Mouse (Mus musculus) urinary bladder, adult 2 months (tissue): ENCODE data around the gene Timm44. TPM values are rescaled to one million over a fixed set of nuclear protein-coding genes. Genes with fewer than 3 reads are reported as not detected.
"Not testable (repeated sequence)": the region's sequence is repeated elsewhere in the genome, so short reads cannot be mapped to it uniquely, and the experiment has no call there.

ENCODE experiments used
- DNase-seq: peaks from one replicate; pipeline ENCODE4 v3.0.0; 2022; ENCODE audit warnings: low spot score
- polyA plus RNA-seq: library from polyadenylated mRNA; depleted of rRNA; stranded (reverse); fragments of >200 nt; gene quantifications from 2 replicates; pipeline ENCODE4 v1.2.3, GENCODE M21; 2012

Timm44 gene
- polyA plus RNA-seq, 1 experiment = 76.2 TPM

- no peak for DNase-seq
Measured at GRCm38 (mm10) chr8:4265160-4265914, 10.4 kb downstream of the Timm44 start.

GRCm38 (mm10) chr8:4263105-4263791 lies 12.5 kb downstream of the Timm44 start:
- no peak for DNase-seq

GRCm38 (mm10) chr8:4259805-4260170 lies 15.9 kb downstream of the Timm44 start:
- no peak for DNase-seq

DNA sequence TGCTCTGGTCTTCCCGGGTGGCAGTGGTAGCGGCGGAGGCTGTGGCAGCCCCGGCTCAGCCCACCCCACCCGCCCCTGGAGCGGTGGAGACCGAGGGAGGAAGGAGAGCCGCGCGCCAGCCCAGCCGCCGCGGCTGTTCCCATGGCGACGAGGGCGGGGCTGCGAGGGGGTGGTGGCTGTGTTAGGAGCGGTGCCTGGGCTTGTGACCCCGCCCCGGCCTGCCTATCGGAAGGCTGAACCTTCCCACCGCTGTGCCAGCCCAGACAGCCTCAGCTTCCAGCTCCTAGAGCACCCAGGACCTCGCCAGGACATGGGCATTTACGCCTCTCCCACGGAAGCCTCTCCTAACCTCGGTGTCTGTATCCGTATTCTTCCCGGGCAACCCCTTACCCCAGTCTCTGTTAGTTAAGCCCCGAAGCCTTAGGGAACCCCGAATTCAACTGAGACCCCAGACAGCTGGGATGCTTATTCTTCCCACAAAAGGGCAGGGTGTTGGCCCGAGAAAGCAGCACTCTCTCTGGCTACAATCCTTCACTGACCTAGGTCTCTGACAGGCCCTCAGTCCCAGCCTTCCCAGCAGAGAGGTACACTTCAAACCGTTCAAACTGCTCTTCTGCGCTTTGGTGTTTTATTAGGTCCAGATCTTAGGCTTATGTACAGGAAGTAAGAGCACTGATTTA lies 16.4 kb downstream of the Timm44 start, which contains the start of gene Ctxn1:
Gene Ctxn1, minus strand, starts transcription at position 150 of the 680 bp plus-strand sequence.
- peak; percentile 85 for DNase-seq

DNA sequence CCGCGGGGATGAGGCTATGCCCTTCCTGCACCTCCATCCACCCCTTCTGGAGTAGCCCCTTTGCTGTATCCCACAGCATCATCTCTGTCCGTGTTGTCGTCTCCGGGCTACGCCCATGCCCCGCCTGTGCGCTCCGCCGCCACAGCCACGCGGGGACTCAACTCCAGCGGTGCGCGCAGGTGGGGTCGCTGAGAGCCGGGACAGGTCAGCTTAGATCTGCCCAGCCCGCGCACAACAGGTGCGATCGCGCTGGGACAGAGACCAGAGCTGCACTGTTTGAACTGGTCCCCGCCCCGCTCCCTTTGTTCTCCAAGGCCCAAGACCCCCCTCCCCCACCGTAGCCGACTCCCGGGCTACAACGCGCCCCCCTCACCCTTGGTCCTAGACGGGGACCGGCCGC lies 17.0 kb downstream of the Timm44 start:
- no peak for DNase-seq

- DNase-seq = peak; percentile 72
Measured at GRCm38 (mm10) chr8:4258233-4258632, 17.5 kb downstream of the Timm44 start.

DNA sequence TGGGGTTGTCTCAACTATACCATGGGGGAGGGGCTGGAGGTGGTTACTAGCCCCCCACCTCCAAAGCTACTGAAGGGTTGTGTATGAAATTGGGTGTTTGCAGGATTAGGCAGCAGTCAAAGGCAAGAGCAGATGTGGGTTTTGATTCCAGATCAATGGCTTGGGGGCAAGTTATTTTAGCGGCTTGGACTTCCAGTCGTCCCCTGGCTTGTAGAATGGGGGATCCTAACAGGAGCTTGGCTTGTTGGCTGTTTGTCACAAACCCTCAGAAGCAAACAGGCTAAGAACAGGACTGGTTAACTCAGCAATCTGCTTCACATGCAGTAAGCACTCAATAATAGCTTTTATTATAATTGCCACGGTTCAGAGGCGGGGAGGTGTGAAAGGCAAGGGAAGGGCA lies 18.4 kb downstream of the Timm44 start:
- no peak for DNase-seq

- DNase-seq = no peak
Measured at GRCm38 (mm10) chr8:4256911-4257310, 18.8 kb downstream of the Timm44 start.

GRCm38 (mm10) chr8:4255471-4255870 lies 20.2 kb downstream of the Timm44 start:
- DNase-seq = not testable (repeated sequence)

DNA sequence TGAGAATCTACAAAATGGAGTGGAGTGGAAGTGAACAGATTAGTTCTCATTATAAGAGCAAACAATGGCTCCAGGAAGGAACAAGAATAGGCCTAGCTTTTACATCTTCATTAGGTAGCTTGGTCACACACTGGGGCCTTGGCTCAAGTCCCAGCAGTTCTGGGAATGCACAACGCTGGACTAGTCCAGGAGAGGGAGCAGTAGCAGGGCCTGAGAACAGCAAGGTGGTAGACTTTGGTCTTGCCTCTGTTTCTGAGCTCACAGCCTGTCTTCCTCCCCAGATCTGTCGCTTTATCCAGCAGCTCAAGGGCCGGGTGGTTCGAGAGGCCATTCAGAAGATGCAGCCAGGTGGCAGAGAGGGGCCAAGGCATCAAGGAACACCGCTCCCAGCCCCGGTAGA lies 21.7 kb downstream of the Timm44 start:
- no peak for DNase-seq

DNA sequence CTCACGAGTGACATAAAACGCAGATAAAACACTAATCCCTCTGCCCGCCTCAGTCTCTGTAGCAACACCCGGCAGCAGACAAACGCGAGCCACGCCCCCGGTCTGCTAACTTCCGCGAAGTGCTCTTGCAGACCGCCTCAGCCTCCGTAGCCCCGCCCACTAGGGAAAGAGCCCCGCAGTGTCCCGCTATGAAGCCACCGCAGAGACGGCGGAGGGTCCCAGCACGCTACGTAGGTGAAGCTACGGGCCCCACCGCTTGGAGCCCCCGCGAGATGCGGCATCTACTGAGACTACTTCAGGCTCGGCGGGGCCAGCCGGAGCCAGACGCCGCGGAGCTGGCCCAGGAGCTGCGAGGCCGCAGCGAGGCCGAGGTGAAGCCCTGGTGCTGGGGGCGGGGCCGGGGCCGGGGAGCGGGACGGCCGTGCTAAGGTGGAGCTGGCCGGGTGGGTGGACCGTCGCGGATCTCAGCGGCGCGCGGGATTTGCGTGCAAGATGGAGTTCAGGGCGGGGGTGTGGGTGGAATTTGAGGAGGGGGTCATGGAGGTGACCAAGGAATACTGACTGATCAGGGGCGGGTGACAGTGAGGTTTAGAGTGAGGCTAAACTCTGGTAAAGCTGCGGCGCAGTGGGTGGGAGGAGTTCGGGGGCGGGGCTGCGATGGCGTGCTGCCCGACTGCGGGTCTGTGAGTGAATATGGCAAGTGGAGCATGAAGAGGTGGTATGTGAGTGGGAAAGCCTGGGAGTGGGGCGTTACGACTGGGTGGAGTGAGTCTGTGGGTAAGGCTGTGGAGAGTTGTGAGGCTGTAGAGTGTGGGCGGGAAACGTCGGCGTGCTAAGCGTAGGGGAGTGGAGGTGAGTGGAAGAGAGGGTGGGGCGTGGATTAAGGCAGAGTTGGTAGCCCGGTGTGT lies 22.5 kb downstream of the Timm44 start, which contains the start of gene Snapc2:
Gene Snapc2, plus strand, starts transcription at position 147 of the 908 bp plus-strand sequence.
- DNase-seq = peak; percentile 96

DNA sequence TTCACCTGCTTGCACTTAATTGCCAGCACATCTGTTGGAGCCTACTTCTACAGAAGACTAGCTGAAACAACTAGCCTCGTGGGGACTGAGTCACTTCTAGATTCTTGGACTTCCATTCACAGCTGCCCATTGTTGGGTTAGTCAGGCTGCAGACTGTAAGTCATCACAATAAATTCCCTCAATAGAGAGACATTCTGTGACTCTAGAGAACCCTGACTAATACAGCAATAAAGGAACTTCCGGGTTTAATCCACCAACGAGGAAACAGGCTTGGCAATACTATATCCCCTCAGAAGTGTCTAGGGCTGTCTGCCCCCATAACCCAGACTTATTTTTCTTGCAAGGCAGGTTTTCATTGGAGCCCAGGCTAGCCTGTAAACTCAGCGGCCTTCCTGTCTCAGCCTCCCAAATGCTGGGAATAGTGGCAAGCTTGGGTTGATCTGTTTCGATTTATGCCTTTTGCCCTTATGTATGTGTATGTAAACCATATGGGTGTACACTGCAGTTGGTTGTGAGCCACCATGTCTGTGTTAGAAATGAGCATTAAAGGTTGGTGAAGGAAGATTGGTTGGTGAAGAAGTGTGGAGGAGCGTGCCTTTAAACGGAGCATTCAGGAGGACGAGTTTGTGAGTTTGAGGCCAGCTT lies 23.5 kb downstream of the Timm44 start:
- DNase-seq = no peak

DNA sequence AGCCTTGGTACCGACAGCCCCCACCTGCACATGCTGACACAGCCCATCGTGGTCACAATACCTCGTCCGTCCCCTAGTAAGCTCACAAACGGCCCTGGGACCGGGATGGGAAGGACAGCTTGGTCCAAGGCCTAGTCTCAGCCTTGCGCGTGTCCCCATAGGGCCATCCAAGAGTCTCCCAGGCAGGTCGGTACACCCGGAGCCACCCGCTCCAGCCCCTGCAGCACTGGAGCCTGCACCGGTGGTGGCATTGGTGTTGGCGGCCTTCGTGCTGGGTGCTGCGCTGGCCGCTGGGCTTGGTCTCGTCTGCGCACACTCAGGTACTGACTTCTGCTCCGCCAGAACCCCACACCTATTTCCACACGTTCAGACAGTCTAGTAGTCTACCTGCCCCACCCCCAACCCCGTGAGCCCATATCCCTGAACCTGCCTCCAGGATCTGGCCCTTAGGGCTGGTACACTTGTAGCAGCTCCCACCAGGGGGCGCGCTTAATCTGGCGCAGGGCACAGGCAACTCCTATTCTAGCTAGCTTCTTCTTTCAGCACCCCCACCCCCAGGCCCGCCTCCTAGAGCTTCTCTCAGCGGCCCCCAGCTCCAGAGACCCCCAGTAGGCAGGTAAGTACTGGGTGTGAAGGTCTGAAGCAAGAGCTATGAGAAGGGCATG lies 25.3 kb downstream of the Timm44 start:
- peak; percentile 64 for DNase-seq

DNA sequence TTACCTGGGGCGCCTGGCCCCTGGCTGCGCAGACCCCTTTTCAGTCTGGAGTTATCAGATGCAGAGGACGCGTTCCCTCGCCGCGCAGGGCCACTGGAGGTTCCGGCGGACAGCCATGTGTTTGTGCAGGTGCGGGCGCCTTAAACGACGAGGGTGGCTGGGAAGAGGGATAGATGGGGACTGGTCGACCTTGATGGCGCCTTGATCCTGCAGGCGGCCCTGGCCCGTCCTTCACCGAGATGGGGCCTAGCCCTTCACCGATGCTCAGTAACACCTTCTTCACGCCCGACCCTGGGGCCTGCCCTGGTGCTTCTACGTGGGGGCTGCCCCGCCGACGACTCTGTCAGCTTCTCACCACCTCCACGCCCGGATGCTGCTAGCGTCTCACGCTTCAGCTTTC lies 26.5 kb downstream of the Timm44 start:
- DNase-seq = no peak

DNA sequence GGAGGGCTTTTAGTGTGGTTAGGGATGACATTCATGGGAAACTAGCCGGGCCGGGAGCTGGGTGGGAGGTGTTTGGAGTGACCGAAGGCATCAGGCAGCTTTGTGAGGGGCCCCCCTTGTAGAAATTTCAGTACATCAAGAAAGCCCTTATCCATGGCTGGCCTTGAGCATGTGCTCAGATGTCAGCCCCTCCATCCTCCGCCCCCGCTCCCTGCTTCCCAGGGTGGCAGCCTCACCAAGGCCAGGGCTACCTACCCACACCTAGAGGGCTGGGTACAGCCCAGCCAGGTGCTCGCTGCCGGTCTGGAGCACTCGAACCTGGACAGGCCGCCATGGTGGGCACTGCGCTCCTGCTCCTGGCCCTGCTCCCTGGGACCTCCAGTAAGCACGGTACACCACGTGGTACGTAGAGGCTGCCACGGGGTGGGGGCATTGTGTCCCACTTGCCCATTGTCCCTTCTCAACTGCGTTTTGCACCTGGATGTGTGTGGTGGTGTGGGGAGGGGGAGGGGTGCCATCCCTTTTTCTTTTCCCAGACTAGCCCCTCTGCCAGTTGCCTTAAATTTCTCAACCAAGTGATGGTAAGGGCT lies 27.7 kb downstream of the Timm44 start, which contains the start of gene Tgfbr3l:
Gene Tgfbr3l, plus strand, starts transcription at position 264 of the 590 bp plus-strand sequence.
- no peak for DNase-seq

DNA sequence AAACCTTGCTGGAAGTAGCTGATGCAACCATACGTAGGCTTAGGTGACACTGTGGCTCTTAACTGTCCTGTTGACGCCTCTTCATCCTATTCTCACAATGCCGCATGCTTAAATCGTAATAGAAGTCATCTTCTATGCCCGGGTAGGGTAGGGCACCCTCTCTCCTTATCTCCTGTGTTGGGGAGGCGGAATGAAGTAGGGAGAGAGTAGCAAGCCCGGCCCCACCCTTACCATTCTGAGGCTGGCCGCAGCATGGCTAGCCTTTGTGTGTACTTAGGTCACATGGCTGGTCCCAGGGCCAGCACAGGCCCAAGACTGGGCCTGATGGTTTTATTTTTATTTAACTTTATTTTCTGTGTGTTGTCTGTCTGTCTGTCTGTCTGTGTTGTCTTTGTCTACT lies 28.5 kb downstream of the Timm44 start:
- no peak for DNase-seq

DNA sequence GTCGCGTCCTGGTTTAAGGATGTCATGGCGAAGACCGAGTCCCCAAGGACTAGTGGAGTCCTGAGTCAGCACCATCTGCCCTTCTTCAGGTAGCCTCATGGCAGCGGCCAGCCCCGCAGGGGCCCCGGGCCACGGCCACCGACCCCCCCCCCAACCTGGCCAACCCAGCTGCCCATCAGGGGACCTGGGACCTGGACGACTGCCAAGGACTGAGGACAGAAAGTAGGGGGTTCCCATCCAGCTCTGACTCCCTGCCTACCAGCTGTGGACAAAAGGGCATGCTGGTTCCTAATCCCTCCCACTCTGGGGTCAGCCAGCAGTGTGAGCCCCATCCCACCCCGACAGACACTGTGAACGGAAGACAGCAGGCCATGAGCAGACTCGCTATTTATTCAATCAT lies 30.0 kb downstream of the Timm44 start:
- peak; percentile 20 for DNase-seq

DNA sequence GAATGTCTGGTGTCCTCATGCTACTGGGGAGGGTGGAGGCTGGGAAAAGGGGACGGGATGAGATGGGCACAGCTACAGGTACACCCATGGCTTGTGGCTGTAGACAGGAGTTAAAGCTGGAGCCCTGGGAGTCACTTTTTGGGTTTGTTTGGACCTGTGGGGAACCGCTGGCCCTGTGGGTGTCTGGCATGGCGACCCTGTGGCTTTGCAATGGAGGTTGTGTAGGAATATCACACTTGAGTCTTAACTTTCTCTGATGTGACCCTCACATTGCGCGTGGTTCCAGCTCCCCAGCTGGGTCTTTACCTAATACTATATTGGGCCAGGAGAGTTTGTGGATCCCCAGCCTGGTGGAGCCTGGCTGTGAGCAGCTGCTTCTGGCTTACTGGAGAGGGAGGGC lies 30.7 kb downstream of the Timm44 start:
- no peak for DNase-seq

- no peak for DNase-seq
Measured at GRCm38 (mm10) chr8:4239193-4239890, 36.4 kb downstream of the Timm44 start.
